Mouse (Mus musculus) spleen, postnatal 36 days (tissue): ENCODE data around the gene Iglon5.

Source experiments
- DNase-seq, 2 experiments: peaks; one replicate each; pipeline ENCODE4 v3.0.0; 2022; ENCODE audit warnings: low spot score in 2 of 2, mixed read lengths in 1 of 2

Gene Iglon5

GRCm38 (mm10) chr7:43465344-43466098 is 24.4 kb downstream of the Iglon5 start:
- peak; percentile 92 to 93 for DNase-seq

GRCm38 (mm10) chr7:43464864-43465343 is 25.0 kb downstream of the Iglon5 start:
- peak; percentile 13 to 19 for DNase-seq

DNA sequence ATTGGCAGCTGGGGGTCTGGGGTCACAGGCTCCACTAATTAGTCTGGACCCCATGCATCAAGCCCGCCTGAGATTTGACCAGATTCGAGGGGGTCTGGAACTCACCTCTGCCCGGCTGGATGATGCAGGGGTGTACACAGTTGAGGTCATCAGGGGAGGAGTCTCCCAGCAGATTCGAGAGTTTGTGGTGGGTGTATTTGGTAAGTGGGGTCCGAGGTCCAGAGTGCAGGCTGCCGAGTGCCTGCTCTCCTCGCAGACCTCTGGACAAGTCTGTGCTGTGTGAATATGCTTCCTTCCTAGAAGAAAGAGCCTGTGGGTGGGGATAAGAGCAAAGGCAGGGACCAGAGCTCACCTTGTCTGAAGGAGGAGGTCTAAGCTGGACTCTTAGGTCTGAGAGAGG is 25.9 kb downstream of the Iglon5 start:
- DNase-seq = no peak

DNA sequence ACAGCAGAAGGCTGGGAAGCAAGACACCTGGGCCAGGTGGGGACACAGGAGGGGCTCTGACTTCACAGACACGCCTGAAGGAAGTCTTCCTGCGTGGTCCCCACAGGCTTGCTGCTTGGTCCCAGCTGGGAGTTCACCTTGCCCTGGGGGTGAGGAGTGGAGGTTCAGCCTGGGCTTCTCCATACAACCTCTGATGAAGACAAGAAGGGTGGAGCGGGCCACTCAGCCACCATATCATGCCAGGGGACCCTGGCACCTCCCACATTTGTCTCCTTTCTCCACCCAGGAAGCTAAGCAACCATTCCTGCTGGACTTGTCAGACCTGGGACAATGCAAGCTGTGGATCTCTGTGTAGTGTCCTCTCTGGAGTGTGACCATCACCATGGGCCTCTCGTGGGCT is 27.0 kb downstream of the Iglon5 start, which contains the start of gene Vsig10l:
TSS of gene Vsig10l (plus strand) at position 301 of the 400 bp plus-strand sequence.
- no peak for DNase-seq

GRCm38 (mm10) chr7:43454371-43454770 is 35.5 kb downstream of the Iglon5 start:
- DNase-seq = no peak

GRCm38 (mm10) chr7:43453599-43454355 is 36.1 kb downstream of the Iglon5 start:
- no peak for DNase-seq

- DNase-seq = peak; percentile 64 to 67
Measured at GRCm38 (mm10) chr7:43452609-43453008, 37.3 kb downstream of the Iglon5 start.

DNA sequence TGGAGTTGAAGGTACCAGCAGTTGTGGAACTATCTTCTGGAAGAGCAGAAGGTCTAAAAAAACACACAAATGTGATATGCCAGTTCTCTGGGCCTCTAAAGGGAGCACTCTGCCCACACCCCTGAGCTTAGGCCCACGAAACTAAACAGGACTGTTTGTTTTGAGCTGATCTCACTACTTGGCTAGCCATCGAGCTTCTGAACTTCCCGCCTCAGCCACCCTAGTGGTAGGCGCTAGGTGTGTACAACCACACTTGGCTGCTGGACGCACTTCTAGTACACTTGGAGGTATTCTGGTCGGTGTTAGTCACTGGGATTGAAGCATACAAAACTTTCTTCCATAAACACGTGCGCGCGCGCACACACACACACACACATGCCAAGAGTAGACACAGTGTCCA is 38.1 kb downstream of the Iglon5 start:
- no peak for DNase-seq

DNA sequence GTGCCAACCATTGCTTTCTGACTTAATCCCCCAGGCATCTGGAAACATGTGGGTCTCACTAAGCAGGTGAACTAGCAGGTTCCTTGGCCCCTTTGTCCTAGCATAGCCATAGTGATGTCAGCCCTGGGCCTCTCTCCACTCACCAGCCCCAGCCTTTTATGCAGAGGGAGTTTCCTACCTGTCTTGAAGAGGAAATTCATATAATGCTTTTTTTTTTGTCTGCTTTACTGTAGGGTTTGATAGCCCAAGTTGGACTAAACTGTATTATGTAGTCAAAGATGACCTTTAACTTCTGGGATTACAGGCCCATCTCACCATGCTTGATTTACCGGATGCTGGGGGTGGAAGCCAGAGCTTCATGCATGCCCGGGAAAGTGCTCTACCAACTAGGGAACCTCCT is 40.1 kb downstream of the Iglon5 start:
- DNase-seq = no peak

DNA sequence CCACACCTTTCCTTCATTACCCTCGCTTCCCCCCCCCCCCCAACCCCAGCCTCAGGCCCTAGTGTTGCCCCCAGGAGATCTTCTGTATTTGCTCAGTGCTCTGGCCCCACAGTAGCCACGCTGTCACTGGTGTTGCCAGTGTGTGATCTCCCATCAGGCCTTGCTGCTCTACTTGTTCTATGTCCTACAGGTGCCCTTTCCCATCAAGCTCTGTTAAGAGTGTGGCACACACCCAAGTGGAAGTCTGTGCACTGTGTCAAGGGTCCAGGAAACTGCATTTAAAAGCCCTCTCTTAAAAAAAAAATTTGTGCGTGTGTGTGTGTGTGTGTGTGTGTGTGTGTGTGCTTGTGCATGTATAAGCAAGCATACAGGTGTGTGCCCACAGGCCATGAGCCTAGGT is 41.6 kb downstream of the Iglon5 start:
- DNase-seq = no peak

DNA sequence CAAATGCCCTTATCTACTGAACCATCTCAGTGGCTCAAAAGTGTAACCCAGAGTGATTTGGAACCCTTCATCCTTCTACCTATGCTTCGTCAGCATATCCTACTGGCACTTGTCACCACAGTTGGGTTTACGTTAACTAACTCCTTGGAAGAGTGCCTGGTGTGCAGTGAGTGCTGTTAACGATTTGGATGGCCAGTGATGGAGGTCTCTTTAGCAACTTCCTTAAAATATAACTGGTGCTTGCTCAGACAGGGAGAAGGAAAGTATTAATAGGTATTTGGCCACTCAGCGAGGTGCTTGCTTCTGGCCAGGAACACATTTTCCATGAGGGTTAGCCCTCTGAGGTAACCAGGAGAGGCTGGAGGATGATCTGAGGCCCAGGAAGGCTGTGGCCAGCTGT is 42.1 kb downstream of the Iglon5 start:
- DNase-seq = no peak

GRCm38 (mm10) chr7:43443917-43444293 is 46.0 kb downstream of the Iglon5 start, which contains the start of the genes Etfb and Gm45233:
TSS of gene Etfb (plus strand) at chr7:43444083.
TSS of gene Gm45233 (plus strand) at chr7:43444128.
- peak; percentile 95 to 96 for DNase-seq

DNA sequence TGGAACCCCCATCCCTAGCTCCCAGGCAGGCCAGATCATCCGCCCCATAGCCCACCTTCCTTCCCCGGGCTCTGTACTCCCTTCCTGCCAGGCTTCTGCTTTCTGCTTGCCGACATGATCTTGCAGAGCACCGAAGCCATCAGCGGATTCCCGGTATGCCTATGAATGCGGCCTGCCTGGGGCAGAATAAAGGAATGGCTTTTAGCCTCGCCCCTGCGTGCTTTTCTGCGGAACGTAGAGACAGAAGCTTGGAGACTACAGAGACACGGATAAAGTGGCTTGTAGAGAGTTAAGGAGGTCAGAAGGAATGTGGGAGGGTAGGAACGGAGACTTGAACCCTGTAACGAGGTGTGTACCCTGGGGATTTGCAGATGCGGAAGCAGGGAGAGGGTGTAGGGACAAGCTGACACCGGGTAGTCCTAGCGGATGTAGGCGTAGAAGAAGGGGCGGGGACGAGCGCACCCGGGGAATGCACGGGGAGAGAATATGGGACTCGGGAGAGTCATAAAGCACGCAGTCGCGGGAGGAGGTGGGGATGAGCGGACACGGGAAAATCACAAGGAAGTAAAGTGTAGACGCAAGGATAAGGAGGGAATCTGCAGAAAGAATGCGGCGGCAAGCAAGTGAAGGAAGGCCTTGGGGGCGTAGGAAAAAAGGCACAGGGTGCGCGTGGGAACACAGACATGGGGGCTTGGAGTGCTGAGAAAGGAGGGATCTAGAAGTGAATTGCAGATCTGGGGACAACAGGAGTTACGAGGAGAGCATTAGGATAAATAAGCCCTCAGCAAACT is 46.6 kb downstream of the Iglon5 start:
- peak; percentile 82 to 86 for DNase-seq

DNA sequence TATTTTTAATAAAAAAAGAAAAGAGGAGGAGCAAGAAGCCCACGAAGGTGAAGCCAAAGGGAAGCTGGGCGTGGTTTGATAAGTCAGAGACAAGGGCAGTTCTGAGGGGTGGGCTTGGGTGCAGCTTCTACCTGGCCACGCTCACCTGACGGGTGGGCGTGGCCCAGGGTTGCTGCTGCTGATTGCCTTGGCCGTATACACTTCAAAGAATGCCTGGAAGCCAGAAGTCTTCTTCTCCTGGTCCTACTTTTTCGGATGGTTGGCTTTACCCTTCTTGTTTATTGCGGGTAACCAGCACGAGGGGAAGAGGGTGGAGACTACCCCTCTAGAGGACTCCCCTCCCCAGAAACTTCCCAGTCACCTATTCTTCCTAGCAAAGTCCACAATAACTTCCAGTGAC is 47.2 kb downstream of the Iglon5 start:
- DNase-seq = no peak

GRCm38 (mm10) chr7:43441071-43441470 is 48.8 kb downstream of the Iglon5 start:
- no peak for DNase-seq

- no peak for DNase-seq
Measured at GRCm38 (mm10) chr7:43440482-43440881, 49.4 kb downstream of the Iglon5 start, which contains the start of gene Cldnd2. TSS of gene Cldnd2 (plus strand) at chr7:43440782.

DNA sequence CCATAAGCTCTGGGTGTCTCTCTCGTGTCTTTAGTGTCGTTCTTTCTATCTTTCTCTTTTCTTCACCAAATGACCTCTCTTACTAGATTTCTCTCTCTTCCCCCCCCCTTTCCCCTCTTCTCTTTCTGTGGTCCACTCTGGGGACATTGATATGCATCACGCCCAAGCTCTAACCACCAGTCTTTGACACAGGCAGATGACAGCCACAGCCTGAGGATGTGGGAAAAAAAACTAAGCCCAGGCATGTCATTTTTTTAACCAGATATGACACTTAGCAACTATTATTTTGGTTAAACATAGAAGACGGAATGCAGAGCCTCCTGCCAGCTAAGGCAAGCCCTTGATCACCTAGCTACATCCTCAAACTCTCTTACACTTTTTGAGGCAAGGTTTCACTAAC is 51.3 kb downstream of the Iglon5 start:
- no peak for DNase-seq

GRCm38 (mm10) chr7:43436341-43437255 is 53.3 kb downstream of the Iglon5 start, which contains the start of gene Nkg7:
TSS of gene Nkg7 (plus strand) at chr7:43437073.
- DNase-seq = peak in 1 of 2 experiments; percentile 19

DNA sequence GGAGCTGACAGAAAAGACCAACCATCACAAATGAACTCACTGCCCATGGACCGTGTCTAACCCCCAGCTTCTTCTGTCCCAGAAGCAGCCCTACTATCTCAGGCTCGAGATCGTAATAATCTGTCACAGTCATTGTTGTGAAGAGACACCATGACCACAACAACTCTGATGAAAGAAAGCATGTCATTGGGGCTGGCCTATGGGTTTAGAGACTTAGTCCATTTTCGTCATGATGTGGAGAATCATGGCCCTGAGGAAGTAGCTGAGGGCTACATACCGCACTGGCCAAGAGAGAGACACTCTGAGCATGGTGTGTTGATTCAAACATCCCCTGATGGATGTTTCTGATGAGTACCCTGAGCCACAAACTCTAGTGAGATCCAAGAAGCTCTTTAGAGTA is 55.2 kb downstream of the Iglon5 start:
- DNase-seq = no peak

DNA sequence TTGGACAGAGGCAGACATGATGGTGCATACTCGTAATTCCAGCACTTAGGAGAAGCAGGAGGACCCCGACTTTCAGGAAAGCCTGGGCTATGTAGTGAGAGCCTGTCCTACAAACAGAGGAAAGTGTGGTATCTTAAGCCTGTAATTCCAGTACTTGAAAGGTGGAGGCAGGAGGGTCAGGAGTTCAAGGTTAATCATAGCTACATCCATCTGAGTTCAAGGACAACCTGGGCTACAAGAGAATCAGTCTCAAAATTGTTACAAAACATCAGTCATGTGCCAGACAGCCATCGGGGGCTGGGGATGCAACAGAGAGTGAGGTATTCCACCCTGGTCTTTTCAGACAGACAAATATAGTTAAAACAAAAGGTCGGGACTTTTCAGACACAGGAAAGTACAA is 57.0 kb downstream of the Iglon5 start:
- DNase-seq = no peak

- DNase-seq = no peak
Measured at GRCm38 (mm10) chr7:43429500-43429899, 60.4 kb downstream of the Iglon5 start.
